Mouse (Mus musculus) CH12F3 (cell line): Measurements from ENCODE around the gene Maz.

Experiments used
- in situ Hi-C: fragments of 300-500 bp; cut with MboI; formaldehyde crosslinking; loops from 2 replicates; pipeline ENCODE4 v1.14.3; 2020; ENCODE audit warnings: low sequenced_read_pairs

Gene Maz

DNA sequence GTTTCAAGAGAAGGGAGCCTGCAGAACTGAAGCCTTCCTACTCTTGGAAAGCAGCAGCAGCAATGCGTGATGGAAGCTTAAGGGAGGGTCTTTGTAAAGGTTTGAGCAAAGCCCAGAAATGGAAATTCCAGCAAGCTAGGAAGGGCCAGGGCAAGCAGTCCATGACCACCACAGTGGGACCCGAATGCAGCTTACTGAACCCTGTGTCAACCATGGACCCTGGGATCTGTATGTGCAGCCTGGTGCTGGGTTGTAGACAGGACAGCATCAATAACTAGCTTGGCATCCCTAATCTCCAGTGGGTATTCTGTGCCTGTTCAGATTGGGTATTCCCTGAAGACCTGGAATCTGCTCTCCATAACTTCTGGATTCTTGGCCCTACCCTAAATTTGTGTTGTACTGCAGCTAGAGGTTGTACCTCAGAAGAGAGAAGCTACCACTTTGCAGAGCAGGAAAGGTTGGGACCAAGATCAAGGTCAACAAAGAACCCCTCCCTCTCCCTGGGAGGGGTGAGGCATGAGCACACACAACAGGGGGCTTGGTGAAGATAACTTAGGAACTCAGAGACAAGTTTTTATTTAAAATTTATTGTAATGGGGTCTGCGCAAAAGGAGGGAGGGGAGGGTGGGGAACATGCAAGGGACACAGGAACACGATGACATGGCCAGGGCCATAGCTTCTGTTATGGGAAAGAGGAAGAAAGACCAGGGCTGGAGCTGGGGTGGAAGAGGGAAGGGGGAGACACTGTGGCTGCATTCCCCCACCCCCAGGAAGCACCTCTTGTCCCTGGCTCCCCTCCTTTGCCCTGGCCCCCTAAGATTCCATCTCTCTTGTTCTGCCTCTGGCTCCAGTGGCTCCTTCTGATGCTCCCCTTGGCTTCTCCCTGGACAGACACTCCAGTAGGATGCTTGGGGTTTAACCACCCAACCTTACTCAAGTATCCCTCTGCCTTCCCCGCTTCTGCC is 5.0 kb downstream of the Maz start:
- in situ Hi-C loops, result no loop called here

DNA sequence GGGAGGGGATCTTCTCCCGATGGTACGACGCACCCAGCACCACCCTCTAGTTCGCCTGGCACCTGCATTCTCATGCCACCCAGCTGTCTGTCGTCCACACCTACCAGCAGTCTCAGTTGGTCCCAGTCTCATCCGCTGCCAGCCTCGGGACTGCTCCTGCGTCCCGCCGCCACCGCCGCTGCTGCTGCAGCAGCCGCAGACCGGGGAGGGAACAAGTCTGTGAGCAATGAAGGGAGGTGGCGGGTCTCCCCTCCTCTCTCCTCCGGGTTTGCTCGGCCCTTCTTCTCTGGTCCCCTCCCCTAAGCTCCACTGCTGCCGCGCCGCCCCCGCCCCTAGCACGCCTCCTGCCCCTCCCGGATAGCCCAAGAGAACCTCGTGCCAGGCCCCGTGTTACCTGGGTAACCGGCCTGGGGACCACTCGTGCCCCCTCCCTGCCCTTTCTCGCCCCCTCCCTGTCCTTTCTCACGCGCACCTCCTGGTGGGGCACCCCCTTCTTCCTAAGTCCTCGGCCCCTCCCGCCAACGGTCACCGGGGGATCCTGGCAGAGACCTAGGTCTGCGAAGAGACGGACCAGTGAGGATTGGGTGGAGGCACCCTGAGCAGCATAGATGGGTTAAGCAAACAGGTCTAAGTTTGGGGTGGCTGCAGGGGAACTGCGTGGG is 5.8 kb downstream of the Maz start, which contains the start of the genes Gm42742 and Prrt2:
Gm42742 (minus strand) TSS at position 197 of the 662 bp plus-strand sequence.
Prrt2 (minus strand) TSS at position 311 of the 662 bp plus-strand sequence.
- in situ Hi-C loops, result no loop called here

DNA sequence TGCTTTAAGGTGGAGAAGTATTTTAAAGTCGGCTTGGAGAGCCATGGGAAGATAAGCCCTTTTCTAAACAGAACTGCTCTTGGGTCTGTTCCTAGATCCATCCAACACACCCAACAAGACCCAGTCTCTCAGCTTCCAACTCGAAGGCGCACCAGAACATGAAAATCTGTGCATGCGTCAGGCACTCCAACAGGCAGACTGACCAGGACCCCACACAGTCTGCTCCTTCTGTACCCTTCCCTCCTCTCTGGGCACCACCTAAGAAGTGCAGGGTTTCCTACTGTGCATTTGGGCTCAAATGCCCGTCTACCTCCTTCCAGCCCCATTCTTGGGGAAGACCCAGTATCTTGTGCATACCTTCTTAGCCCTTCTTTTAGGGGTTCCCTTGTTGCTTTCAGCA is 6.3 kb downstream of the Maz start:
- in situ Hi-C loops, result no loop called here

DNA sequence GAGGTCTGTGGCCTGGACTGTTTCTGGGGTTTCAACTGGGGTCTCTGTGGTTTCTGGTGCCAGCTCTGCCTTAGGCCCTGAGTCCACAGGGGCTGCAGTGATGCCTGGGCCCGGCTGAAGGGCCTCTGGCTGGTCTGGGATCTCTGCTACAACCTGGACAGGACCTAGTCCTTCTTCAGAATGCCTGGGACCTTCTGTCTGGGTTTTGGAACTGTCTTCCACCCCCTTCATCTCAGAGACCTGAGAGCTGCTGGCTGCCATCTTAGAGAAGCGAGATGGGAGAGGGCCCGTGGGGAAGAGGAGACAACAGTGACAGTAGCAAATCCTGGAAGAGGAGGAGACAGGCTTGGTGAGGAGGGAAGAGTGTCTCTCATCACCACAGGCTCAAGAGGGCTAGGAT is 6.8 kb downstream of the Maz start:
- in situ Hi-C loops, result no loop called here

DNA sequence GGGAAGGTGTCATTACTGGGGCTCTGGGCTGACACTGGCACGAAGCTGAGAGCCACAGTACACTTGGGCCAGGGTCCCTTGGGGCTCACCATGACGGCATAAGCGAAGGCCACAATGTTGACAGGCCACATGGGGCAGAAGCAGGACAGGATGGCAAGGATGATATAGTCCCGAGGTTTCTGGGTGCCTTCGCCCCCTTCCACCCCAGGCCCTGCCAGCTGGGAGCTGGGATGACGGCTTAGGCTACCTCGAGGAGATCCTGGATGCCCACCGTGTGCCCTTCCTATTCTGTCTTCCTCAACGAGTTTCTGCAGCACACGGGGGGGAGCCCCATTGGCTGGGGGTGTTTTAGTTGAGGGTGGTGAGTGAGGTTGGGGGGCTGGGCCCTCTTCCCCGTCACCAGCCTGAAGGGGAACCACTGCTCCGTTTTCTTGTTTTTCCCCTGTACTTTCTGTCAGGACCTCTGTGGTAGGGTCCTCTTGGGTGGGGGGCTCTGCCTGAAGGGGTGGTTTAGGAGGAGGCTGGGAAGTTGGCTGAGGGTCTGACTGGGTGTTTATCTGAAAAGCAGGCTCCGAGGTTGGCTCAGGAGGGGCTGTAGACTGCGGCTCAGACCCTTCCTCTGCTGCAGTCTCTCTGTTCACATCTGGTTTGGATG is 7.4 kb downstream of the Maz start:
- in situ Hi-C loops, result no loop called here

DNA sequence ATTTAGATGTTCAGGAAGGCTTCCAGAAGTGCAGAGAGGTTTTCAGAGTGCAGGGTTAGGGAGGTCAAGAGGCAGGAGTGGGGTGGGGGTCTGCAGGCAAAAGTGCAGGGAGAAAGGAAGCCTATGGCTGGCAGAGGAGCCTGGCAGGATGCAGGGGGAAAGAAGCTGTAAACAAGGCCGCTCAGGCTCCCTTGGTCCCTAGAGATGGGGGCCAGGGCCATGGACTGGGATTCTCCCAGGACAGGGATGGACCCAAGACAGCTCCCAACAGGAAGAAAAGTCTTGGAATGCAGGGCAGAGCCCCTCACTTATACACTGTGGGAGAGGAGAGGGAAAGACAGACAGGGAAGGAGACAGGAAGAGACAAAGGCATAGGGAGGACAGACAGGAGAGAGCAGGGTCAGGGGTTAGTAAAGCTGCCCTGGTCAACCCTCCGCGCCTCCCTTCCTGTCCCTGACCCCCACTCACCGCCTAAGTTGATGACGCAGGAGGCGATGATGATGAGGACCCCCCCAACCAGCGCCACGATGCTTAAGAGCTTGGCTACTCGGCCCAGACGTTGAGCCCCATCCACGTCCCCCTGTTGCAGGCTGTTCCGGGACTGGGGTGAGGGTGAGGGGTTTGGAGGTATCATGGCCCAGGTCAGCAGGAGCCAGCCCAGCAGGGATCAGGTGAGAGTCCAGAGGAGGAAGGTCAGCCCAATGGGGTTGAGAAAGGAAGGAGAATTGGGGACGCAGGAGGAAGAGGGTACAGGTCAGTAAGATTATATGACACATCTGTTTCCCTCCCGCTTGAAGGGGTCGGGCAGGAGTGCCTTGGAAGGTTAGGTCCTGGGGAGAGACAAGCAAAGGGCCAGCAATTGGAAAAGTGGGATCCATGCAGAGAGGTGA is 8.2 kb downstream of the Maz start:
- in situ Hi-C loops, result no loop called here

DNA sequence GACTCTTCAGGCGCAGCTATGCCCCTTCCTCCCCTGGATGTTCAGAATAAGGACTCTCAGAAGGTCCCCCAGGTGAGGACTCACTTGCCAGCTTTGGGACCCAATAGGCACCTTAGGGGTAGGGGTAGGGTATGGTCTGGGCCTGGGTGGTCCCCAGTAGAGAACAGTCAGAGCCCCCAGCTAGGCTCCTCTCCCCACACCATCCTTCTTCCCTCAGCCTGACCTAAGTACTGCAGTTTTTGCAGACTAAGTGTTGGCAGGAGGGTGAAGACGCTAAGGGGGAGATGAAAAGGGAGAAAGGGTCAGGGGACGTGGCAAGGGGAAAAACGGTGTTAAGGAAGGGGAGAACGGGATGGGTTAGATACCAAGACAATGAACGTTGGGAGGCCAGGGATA is 8.9 kb downstream of the Maz start:
- in situ Hi-C loops, result no loop called here

DNA sequence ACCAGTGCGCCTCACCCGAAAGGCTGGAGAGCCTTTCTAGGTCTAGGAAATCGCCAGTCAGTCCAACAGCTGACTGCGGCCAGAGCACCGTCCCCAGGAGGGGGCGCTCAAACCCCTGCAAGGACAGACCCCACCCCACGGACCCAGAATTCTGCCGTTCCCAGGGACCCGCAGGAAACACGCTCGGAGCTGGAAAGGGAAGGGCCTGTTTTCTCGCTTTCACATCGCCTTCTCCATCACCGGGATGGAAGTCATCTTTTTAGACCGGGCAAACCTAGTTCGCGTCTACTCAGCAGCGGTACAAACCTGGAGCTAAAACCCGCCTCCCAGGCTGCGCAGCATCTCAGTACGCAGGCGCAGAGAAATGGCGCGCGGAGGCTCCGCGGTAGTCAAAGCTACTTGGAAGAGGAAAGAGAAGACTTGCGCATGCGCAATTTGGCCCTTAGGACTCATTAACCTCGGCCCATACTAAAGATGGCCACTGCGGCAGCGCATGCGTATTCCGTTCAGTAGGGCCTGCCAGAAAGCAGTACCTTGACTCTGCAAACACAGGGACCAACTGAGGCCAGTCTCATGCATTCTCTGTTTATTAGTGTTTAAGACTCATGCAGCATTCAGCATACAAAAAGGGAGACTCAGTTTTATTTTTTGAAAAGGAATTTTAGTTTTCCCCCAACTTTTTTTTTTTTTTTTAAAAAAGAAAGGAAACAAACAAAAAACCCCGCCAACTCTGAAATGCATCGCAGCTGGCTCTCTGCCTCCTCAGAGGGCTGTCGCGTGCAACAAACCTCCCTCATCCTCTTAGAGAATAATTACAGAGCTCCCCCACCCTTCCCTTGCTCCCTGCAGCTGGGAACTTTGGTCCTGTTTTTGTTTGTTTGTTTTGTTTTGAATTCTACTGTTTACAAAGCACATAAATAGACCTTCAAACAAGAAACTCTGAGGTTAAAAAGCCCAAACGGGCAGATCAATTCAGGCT is 9.6 kb downstream of the Maz start, which contains the start of gene Pagr1a:
Pagr1a (minus strand) TSS at position 382 of the 979 bp plus-strand sequence.
- in situ Hi-C loops, result no loop called here

DNA sequence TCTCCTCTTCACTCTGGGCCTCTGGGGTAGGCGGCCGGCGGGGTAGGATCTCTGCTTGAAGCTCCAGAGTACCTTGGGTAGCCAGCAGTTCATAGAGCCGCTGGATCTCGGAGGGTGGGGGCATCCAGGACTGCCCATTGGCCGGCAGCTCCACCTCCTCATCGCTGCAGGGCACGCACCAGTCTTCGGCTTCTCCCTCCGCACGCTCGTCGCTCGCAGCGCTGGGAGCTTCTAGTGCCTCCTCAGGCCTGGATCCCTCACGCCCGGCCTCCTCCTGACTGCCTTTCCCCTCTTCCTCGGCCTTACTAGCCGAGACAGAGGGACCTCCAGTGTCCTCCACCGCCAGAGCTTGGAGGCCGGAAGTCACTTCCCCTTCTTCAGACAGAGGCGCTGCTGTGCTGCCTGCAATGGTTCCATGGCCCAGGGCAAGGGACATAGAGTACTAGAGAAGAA is 10.3 kb downstream of the Maz start:
- in situ Hi-C loops, result no loop called here

DNA sequence TGATC is 10.6 kb downstream of the Maz start, which contains the start of gene Pagr1b:
Pagr1b (minus strand) TSS at position 4 of the 5 bp plus-strand sequence.
- in situ Hi-C loops, result no loop called here

DNA sequence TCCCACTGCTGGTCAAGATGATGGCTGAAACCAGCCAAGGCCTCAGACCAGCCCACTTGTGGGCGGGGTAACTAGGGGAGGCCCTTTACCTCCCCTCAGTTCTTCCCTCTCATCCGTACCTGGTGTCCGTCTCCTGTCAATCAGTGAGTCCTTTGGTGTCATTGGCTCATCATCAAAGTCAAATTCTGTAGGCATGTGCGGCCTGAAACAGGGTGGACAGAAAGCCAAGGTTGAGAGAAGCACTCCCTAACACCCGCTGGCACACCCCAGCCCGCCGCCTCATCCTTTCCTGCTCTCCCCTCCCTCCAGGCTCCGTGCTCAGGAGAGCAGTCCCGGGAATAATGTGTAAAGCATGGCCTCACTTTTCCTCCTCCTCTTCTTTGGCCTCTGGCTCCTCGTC is 10.8 kb downstream of the Maz start:
- in situ Hi-C loops, result no loop called here

DNA sequence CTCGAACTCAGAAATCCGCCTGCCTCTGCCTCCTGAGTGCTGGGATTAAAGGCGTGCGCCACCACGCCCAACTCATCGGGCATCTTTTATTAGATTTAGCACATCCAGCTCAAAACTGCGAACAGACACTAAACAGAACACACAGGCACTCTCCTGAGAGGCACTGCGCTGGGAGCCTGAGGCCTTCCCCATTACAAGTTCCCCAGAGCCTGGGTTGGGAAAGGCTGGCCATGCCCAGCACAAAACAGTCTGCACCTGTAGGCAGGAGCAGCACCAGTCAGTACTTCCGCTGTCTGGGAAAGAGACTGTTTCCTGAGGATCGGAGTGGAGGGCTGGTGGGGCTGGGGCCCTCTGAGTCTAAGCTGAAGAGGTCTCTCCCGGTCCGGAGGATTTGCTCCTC is 11.8 kb downstream of the Maz start:
- in situ Hi-C loops, result no loop called here

DNA sequence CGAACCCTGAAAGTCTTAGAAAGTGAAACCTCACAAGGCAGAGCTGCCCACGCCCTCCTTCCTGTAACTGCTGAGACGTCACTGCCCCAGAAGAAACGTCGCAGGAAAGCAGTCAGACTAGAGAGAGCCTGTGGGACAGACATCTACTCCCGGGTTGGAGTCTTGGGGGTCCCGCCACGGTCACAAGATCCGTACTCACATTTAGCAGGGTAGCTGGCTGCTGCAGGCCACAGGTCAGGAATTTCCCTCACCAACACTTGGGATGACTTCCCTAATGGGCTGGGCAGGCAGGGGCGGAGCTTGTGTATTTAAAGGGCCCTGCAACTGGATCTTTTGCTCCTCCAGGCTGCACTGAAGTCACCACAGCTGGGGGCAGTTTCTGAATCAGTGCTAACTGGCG is 12.5 kb downstream of the Maz start, which contains the start of gene Mvp:
Mvp (minus strand) TSS at position 302 of the 400 bp plus-strand sequence.
- in situ Hi-C loops, result no loop called here

DNA sequence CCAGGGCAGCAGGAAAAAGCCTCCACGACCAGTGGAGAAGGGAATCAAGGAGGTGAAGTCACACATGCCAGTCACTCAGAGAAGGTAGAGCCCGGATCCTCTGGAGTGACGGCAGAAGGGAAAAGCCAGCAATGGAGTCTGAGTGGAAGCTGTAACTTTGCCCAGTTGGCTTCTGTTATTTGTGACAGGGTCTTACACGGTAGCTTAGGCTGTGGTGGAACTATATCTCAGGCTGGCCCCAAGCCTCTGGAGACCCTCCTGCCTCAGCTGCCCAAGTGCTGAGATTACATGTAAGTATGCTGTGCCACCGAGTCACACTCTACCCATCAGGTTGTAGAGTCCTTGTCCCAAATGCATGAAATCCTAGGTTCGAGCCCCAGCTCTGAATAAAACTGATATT is 13.5 kb downstream of the Maz start:
- in situ Hi-C loops, result no loop called here

DNA sequence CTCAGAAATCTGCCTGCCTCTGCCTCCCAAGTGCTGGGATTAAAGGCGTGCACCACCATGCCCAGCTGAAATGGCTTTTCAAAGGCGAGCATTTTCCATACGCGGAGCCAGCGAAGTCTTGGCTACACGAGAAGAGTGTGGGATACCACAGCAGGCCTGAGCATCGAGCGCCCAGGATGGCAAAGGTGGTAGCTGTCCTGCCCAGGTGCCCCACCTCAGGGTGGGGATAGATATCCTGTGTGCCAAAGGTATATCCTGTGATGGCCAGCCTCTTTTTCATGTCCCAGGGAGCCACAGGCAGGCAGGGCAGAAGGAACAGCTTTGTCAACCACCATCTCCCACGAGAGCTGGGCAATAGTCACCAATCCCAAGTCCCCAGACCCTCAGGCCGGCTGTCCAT is 14.0 kb downstream of the Maz start:
- in situ Hi-C loops, result no loop called here

DNA sequence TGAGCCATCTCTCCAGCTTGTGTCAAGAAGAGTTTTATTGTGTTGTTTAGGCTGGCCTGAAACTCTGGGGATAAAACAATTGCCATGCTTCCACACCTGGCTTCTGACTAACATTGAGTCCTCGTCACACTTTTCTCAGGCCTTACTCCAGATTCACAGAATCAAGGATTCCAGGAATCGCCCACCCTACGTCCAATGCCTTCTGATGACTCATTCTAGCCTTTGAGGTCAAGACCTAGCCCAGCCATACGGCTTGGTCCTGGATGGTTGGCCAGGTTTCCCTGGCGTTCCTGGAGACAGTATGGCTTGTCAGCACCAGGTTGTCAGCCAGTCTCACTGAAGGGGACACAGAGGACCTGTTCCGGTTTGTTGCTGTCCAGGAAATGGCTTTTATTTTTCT is 14.5 kb downstream of the Maz start:
- in situ Hi-C loops, result no loop called here

DNA sequence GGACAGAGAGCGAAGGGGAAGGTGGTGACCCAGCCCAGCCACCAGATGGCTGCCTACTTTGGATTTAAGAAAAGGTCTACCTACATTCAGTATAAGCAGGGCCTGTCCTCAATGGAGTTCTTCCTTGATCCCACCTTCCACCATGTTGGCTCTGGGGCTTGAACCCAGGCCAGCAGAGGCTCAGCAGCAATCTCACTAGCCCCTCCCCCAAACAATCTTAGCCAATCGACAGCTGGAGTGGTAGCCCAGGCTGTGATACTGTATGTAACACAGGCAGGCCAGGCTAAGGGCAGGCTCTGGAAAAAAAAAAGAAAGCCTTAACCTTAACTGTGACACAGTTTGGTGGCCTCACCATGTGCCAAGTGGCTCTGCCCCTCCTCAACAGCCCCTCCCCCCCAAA is 15.1 kb downstream of the Maz start:
- in situ Hi-C loops, result no loop called here

DNA sequence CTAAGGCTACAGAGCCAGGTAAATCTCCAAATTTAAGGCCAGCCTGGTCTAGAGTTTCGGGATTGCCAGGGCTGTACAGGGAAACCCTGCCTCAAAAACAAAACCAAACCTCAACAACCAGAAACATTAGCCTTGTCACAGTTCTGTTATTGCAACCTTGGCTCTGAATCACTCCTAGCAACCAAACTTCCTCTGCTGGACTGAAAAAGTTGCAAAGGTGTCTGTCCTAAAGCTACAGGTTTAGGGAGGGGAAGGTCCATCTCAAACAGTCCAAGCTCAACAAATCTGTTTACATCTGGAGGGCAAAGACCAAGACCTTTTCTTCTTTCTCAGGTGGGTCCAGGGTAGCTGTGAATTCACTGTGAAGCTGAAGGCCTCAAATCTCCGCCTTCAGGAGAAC is 15.8 kb downstream of the Maz start:
- in situ Hi-C loops, result no loop called here

DNA sequence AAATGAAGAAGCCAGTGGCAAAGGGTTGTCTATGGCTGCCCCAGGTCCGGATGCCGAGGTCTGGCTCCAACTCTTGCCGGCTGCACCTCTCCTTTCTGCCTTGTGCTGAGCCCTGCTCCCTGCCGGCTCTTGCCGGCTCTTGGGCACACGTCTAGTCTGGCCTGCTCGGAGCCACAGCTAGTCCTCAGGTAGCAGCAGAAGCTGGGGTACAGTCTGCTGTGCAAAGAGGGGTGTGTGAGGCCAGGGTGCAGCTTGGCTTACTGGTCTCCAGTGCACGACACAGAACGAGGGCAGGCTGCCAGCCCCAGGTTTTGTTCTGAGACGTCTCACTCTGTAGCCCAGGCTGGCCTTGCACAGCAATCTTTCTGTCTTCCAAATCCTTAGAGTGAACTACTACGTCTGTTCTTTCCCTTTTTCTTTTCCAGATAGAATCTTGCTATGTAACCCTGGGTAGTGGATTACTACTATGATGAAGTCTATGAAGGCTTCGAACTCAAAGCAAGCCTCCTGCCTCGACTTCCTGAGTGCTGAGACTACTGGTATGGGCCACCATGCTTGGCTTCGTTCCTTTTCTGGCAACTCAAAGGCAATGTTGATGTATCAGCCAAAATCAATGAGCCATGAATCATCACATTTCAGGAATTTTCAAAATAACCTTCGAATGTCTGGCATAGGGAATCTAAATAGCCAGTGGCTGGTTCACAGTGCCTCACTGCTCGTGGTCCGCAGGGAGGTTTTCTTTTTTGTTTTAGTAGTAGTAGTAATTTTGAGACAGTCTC is 17.3 kb downstream of the Maz start:
- in situ Hi-C loops, result no loop called here
